Mouse (Mus musculus) bone marrow, adult 2 months (tissue): ENCODE data around the gene Peak1.

ENCODE experiments used
- CTCF ChIP-seq: fragments of 200-500 bp; IDR thresholded peaks from 2 replicates; pipeline ENCODE4 v1.5.1; 2011; ENCODE audit warnings: low read length, control low read depth; ENCODE audit not compliant: control insufficient read depth, insufficient read depth
- POLR2A ChIP-seq: fragments of 200-500 bp; IDR thresholded peaks from 2 replicates; pipeline ENCODE4 v1.6.1; 2011; ENCODE audit warnings: low read depth, mild to moderate bottlenecking, control low read depth, low read length, borderline replicate concordance; ENCODE audit not compliant: control insufficient read depth

DNA sequence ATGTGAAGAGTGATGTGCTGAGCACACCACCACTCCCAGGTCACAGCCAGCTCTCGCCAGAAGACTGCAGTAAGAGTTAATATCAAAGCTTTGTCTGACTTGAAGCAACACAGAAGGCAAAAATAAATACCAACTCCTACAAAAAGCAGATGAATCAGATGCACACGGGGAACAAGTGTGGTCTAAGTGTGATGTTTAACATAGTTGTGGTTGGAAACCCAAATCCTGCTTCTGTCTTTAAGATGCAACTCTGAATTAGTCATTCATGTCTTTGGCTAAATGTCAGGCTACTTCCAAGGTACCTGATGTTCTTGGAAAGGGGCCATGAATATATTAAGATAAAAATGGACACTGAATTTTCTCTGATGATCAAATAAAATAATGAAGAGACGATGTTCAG lies 144.3 kb downstream of the Peak1 start:
- no peak for TF ChIP-seq CTCF
- TF ChIP-seq POLR2A, result no peak
